Mouse (Mus musculus): ENCODE data around the gene Syne1. TPM values are rescaled to one million over a fixed set of nuclear protein-coding genes. Genes with fewer than 3 reads are reported as not detected.

Gene Syne1
- polyA plus RNA-seq, 1 experiment from 2014 or later = 13.3 TPM

DNA sequence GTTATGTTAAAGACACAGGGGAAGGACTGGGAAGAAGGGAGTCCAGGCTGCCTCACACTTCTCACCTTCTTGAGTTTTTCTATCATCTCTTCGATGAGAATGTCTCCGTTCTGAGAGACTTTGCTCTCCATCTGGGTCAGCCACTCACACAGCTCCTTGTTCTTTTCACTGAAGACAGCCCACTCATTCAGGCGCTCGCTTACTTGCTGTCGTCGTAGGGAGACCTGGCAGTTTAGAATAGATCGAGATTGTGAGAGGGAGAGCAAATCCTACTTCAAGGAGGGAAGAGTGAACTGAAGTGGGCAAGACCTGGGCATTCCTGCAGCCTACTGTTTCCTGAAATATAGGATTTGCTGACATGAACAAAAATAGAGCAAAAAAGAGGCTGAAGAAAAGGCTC is 475.6 kb downstream of the Syne1 start:
- no peak for ATAC-seq (replicated peaks; ENCODE audit: low FRiP score, low TSS enrichment, low read depth)
- peaks cover 21% of the 10 kb centered on the region for H3K36me3 ChIP-seq (ENCODE audit: control insufficient read depth, insufficient read depth, low read length)
- H3K27ac ChIP-seq (ENCODE audit: low read depth) = no peak overlapping the region

DNA sequence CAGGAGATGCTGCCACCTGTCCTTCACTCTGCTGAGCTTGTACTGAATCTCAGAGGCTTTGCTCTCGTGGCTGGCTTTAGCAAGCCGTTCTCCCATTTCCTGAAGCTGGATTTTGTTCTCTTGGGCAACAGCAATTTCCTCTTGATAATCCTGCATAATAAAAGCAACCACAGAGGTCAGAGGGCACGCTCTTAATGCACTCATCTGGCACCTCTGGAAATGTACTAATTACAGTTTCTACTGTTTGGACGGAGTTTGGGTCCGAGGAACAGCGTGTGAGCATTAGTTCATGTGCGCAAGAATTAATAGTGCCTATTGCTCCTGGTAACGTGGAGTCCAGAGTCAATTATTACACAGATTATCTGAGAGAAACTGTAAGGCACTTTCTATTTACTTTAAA is 479.2 kb downstream of the Syne1 start:
- H3K27me3 ChIP-seq (replicated peaks; ENCODE audit: control insufficient read depth, insufficient read depth, low read length) = no peaks in the 10 kb centered on the region
- H3K9ac ChIP-seq (ENCODE audit: low read length) = no peak overlapping the region
- H3K36me3 ChIP-seq (ENCODE audit: control insufficient read depth, insufficient read depth, low read length) = peaks cover 26% of the 10 kb centered on the region
- H3K27ac ChIP-seq (ENCODE audit: low read depth) = no peak overlapping the region
- H3K4me3 ChIP-seq (ENCODE audit: low read depth, low read length) = no peak overlapping the region
- no peak overlapping the region for H3K4me2 ChIP-seq (ENCODE audit: low read length)
- H3K9me3 ChIP-seq (ENCODE audit: control insufficient read depth, low read length) = no peaks in the 10 kb centered on the region
- WGBS = 81% methylated on average over 8 of the region's 8 CpGs
- ATAC-seq (replicated peaks; ENCODE audit: low FRiP score, low TSS enrichment, low read depth) (no peak), DNase-seq (ENCODE audit: low spot score) (no peak)
- H3K4me1 ChIP-seq (replicated peaks; ENCODE audit: control insufficient read depth, insufficient read depth, low read length) = no peaks in the 10 kb centered on the region

More for the DNA sequence above, 475.6 kb downstream of the Syne1 start:
- DNase-seq (ENCODE audit: low spot score) = no peak
- H3K9ac ChIP-seq (ENCODE audit: low read length) = no peak overlapping the region
- no peak overlapping the region for H3K4me2 ChIP-seq (ENCODE audit: low read length)
- 0 out of 2 replicates have a peak, but pooled peaks cover 3% of the 10 kb centered on the region for H3K4me1 ChIP-seq (replicated peaks; ENCODE audit: control insufficient read depth, insufficient read depth, low read length)
- no peak overlapping the region for H3K4me3 ChIP-seq (ENCODE audit: low read depth, low read length)
- no peaks in the 10 kb centered on the region for H3K27me3 ChIP-seq (replicated peaks; ENCODE audit: control insufficient read depth, insufficient read depth, low read length)
- WGBS = 94% methylated on average over 7 of the region's 7 CpGs
- no peaks in the 10 kb centered on the region for H3K9me3 ChIP-seq (ENCODE audit: control insufficient read depth, low read length)

DNA sequence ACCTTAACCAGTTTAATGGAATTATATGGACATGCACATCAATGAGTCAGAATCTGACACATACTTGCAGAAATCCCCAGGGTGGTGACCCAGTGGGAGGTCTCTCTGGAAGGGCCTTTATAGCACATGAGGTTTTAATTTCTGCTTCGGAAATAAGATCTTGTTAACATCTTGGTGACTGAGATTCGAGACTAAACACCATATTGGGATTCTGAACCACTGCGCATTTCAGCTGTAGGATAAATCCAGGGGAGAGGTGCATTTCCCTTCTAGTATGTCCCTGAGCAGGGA is 480.4 kb downstream of the Syne1 start:
- WGBS = 83% methylated on average over 3 of the region's 3 CpGs
- no peak for DNase-seq (ENCODE audit: low spot score)
- Histone ChIP-seq H3K4me2 (ENCODE audit: low read length) (no peak overlapping the region), H3K9ac (ENCODE audit: low read length) (no peak overlapping the region), H3K36me3 (ENCODE audit: control insufficient read depth, insufficient read depth, low read length) (peaks cover 26% of the 10 kb centered on the region), H3K4me3 (ENCODE audit: low read depth, low read length) (no peak overlapping the region), H3K9me3 (ENCODE audit: control insufficient read depth, low read length) (no peaks in the 10 kb centered on the region), H3K27me3 (replicated peaks; ENCODE audit: control insufficient read depth, insufficient read depth, low read length) (no peaks in the 10 kb centered on the region), H3K4me1 (replicated peaks; ENCODE audit: control insufficient read depth, insufficient read depth, low read length) (no peaks in the 10 kb centered on the region), H3K27ac (ENCODE audit: low read depth) (no peak overlapping the region)
- ATAC-seq (replicated peaks; ENCODE audit: low FRiP score, low TSS enrichment, low read depth) = no peak

DNA sequence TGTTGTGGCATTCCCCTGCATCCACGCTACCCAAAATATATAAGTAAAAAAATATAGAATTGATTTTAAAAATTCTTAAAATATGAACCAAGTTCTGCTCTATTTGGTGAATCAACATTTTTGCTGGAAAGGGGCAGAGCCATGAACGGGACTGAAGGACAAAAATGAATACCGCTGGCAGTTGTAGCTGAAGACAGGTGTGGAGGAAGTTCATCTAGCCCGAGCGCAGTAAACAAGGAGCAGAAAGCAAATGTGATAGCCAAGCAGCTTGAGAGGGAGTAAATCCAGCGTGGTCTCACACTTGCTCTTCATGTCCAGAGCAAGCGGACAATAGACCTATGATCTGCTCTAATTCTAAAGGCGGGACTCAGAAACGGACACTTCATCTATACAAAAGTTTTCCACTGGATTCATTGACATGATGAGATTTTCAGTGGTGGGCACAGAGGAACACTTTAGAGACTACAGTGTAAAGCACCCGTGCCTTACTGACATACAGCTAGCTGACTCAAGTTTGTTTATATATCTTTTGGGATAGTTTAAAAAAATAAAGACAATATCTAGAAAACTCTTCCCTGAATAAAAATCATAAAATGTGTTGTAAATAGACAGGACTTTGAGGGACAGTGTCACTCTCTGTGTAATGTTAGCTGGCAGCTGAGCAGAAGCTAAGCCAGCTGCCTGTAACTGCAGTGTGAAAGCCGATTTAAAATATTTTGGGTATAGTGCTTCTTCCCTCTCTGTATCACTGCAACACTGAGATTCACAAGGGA is 480.9 kb downstream of the Syne1 start:
- H3K36me3 ChIP-seq (ENCODE audit: control insufficient read depth, insufficient read depth, low read length) = peaks cover 22% of the 10 kb centered on the region
- no peaks in the 10 kb centered on the region for H3K4me1 ChIP-seq (replicated peaks; ENCODE audit: control insufficient read depth, insufficient read depth, low read length)
- 92% methylated on average over 11 of the region's 11 CpGs for WGBS
- no peak overlapping the region for H3K9ac ChIP-seq (ENCODE audit: low read length)
- H3K27me3 ChIP-seq (replicated peaks; ENCODE audit: control insufficient read depth, insufficient read depth, low read length) = no peaks in the 10 kb centered on the region
- no peak overlapping the region for H3K4me3 ChIP-seq (ENCODE audit: low read depth, low read length)
- H3K9me3 ChIP-seq (ENCODE audit: control insufficient read depth, low read length) = no peaks in the 10 kb centered on the region
- H3K4me2 ChIP-seq (ENCODE audit: low read length) = no peak overlapping the region
- H3K27ac ChIP-seq (ENCODE audit: low read depth) = no peak overlapping the region
- DNase-seq (ENCODE audit: low spot score) (no peak), ATAC-seq (replicated peaks; ENCODE audit: low FRiP score, low TSS enrichment, low read depth) (no peak)

DNA sequence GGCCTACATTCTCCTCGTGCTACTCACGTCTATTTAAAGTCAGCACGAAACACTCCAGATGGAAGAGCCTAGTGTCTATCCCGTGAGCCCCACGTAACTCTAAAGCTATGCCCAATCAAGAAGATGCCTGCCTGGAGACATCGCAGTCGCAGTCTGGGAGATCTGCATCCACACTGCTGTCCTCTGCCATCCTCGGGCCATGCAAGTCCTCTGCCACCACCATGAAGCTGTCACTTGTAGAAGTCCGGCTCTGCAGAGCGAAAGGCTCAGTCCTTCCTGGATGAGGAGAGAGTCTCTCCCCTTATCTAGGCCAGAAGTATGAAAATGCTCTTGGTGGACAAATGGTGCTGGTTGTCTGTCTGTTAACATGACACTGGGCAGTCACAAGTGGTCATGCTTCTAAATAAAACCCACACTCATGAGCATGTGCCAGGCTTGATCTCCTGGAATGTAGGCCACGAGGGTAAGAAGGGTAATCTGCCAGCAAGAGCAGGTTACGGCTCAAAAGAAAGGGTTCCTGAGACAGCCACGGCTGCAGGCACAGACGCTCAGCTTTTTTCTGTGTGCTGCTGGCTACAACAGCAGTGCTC is 482.5 kb downstream of the Syne1 start, which contains the start of gene Gm10097:
Gene Gm10097, plus strand, starts transcription at position 517 of the 590 bp plus-strand sequence.
- WGBS = 85% methylated on average over 14 of the region's 14 CpGs
- H3K27ac ChIP-seq (ENCODE audit: low read depth) = no peak within 1 kb of the TSS
- no peaks in the 10 kb centered on the region for H3K27me3 ChIP-seq (replicated peaks; ENCODE audit: control insufficient read depth, insufficient read depth, low read length)
- DNase-seq (ENCODE audit: low spot score) (no peak), ATAC-seq (replicated peaks; ENCODE audit: low FRiP score, low TSS enrichment, low read depth) (no peak)
- no peaks in the 10 kb centered on the region for H3K9me3 ChIP-seq (ENCODE audit: control insufficient read depth, low read length)
- H3K4me3 ChIP-seq (ENCODE audit: low read depth, low read length) = no peak within 1 kb of the TSS
- no peak within 1 kb of the TSS for H3K4me2 ChIP-seq (ENCODE audit: low read length)
- no peak within 1 kb of the TSS for H3K9ac ChIP-seq (ENCODE audit: low read length)
- H3K36me3 ChIP-seq (ENCODE audit: control insufficient read depth, insufficient read depth, low read length) = peaks cover 18% of the 10 kb centered on the region; the same call in 1 of the 2 replicates
- H3K4me1 ChIP-seq (replicated peaks; ENCODE audit: control insufficient read depth, insufficient read depth, low read length) = no peaks in the 10 kb centered on the region

DNA sequence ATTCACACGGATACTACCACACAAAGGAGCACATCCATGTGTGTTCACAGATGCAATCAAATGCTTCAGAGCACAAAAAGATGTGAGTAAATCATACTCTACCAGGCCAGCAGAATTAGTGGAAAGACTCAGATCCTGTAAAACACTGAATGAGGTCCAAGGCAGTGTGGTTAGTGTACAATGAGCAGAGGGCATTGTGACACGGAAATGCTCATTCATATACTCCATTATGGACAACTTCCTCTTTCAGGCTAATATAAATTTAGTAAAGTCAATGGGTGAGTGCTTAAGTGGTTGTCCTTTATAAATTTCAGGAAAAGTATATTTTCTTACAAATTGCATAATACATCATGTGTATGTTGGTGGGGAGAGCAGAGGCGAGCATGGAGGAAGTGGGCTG is 484.2 kb downstream of the Syne1 start:
- H3K27ac ChIP-seq (ENCODE audit: low read depth) = no peak overlapping the region
- H3K4me2 ChIP-seq (ENCODE audit: low read length) = no peak overlapping the region
- H3K36me3 ChIP-seq (ENCODE audit: control insufficient read depth, insufficient read depth, low read length) = peaks cover 16% of the 10 kb centered on the region; the same call in 1 of the 2 replicates
- H3K4me1 ChIP-seq (replicated peaks; ENCODE audit: control insufficient read depth, insufficient read depth, low read length) = no peaks in the 10 kb centered on the region
- DNase-seq (ENCODE audit: low spot score) (no peak), ATAC-seq (replicated peaks; ENCODE audit: low FRiP score, low TSS enrichment, low read depth) (no peak)
- WGBS = 80% methylated on average over 3 of the region's 3 CpGs
- no peak overlapping the region for H3K9ac ChIP-seq (ENCODE audit: low read length)
- no peaks in the 10 kb centered on the region for H3K27me3 ChIP-seq (replicated peaks; ENCODE audit: control insufficient read depth, insufficient read depth, low read length)
- no peak overlapping the region for H3K4me3 ChIP-seq (ENCODE audit: low read depth, low read length)
- no peaks in the 10 kb centered on the region for H3K9me3 ChIP-seq (ENCODE audit: control insufficient read depth, low read length)

DNA sequence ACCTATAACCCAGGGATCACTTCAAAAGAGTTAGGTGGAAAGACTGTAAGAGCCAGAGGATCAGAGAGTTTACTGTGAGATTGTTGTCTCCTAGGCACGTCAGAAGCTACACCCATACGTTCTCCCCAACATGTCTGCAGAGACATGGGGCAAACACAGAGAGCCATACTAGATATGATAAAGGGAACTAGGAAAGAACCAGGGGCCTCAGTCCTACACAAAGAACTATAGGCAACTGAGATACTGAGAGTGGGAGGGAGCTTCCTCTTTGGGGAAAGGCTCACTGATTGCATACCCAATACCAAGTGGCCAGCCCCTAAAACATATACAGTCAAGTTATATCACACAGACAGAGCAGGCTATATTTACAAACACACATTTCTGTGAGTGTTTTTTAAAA is 491.3 kb downstream of the Syne1 start:
- Histone ChIP-seq H3K9ac (ENCODE audit: low read length) (no peak overlapping the region), H3K36me3 (ENCODE audit: control insufficient read depth, insufficient read depth, low read length) (peaks cover 27% of the 10 kb centered on the region), H3K9me3 (ENCODE audit: control insufficient read depth, low read length) (no peaks in the 10 kb centered on the region), H3K4me2 (ENCODE audit: low read length) (no peak overlapping the region), H3K4me1 (replicated peaks; ENCODE audit: control insufficient read depth, insufficient read depth, low read length) (no peaks in the 10 kb centered on the region), H3K27me3 (replicated peaks; ENCODE audit: control insufficient read depth, insufficient read depth, low read length) (no peaks in the 10 kb centered on the region), H3K4me3 (ENCODE audit: low read depth, low read length) (no peak overlapping the region), H3K27ac (ENCODE audit: low read depth) (no peak overlapping the region)
- DNase-seq (ENCODE audit: low spot score) (no peak), ATAC-seq (replicated peaks; ENCODE audit: low FRiP score, low TSS enrichment, low read depth) (no peak)
- WGBS = 69% methylated on average over 2 of the region's 2 CpGs

DNA sequence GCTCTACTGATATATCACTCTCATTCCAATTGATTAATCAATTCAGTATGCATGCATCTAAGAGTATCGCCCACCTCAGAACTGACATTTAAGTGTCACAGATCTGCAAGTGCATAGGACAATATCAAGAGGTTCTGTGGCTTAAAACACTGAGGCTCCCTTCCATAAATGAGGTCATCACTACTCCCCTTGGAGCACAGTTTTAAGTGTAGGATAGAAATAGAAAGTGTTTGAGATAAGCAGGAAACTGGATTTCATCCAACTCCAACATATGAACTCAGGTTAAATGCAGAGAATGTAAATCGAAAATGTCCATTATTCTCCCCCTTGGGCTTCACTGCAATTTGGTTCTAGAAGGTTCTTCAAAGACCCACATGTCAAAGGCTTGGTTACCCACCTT is 492.4 kb downstream of the Syne1 start:
- Histone ChIP-seq H3K4me3 (ENCODE audit: low read depth, low read length) (no peak overlapping the region), H3K36me3 (ENCODE audit: control insufficient read depth, insufficient read depth, low read length) (peaks cover 31% of the 10 kb centered on the region), H3K4me1 (replicated peaks; ENCODE audit: control insufficient read depth, insufficient read depth, low read length) (no peaks in the 10 kb centered on the region), H3K27me3 (replicated peaks; ENCODE audit: control insufficient read depth, insufficient read depth, low read length) (no peaks in the 10 kb centered on the region), H3K9ac (ENCODE audit: low read length) (no peak overlapping the region), H3K9me3 (ENCODE audit: control insufficient read depth, low read length) (no peaks in the 10 kb centered on the region), H3K4me2 (ENCODE audit: low read length) (no peak overlapping the region), H3K27ac (ENCODE audit: low read depth) (no peak overlapping the region)
- 92% methylated on average over 2 of the region's 2 CpGs for WGBS
- ATAC-seq (replicated peaks; ENCODE audit: low FRiP score, low TSS enrichment, low read depth) (no peak), DNase-seq (ENCODE audit: low spot score) (no peak)

DNA sequence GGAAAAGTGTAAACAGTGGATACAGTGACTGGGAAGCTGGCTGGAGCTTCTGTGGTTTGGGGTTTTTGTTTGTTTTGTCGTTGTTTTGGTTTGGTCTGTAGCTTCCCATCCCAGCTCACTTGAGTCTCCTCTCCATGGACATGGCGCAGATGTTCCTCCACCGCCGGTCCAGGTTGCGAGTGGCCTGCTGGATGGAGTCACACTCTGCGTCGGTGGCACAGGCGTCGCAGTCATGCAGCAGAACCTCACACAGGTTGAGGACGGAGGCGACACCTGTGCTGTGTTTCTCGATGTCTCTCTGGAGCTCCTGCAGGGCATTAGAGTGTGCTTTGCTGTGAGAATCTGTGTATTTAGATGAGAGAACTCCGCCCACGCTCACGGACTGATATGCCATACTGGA is 493.6 kb downstream of the Syne1 start:
- H3K4me1 ChIP-seq (replicated peaks; ENCODE audit: control insufficient read depth, insufficient read depth, low read length) = no peaks in the 10 kb centered on the region
- ATAC-seq (replicated peaks; ENCODE audit: low FRiP score, low TSS enrichment, low read depth) (no peak), DNase-seq (ENCODE audit: low spot score) (no peak)
- H3K36me3 ChIP-seq (ENCODE audit: control insufficient read depth, insufficient read depth, low read length) = peaks cover 31% of the 10 kb centered on the region
- 90% methylated on average over 15 of the region's 15 CpGs for WGBS
- H3K9ac ChIP-seq (ENCODE audit: low read length) = no peak overlapping the region
- no peaks in the 10 kb centered on the region for H3K9me3 ChIP-seq (ENCODE audit: control insufficient read depth, low read length)
- H3K27ac ChIP-seq (ENCODE audit: low read depth) = no peak overlapping the region
- H3K4me3 ChIP-seq (ENCODE audit: low read depth, low read length) = no peak overlapping the region
- H3K27me3 ChIP-seq (replicated peaks; ENCODE audit: control insufficient read depth, insufficient read depth, low read length) = no peaks in the 10 kb centered on the region
- H3K4me2 ChIP-seq (ENCODE audit: low read length) = no peak overlapping the region

Data from intestine, embryonic 14.5 days (tissue).